17 mouse cellular contexts compared by ENCODE assay signal in the genomic region with DNA sequence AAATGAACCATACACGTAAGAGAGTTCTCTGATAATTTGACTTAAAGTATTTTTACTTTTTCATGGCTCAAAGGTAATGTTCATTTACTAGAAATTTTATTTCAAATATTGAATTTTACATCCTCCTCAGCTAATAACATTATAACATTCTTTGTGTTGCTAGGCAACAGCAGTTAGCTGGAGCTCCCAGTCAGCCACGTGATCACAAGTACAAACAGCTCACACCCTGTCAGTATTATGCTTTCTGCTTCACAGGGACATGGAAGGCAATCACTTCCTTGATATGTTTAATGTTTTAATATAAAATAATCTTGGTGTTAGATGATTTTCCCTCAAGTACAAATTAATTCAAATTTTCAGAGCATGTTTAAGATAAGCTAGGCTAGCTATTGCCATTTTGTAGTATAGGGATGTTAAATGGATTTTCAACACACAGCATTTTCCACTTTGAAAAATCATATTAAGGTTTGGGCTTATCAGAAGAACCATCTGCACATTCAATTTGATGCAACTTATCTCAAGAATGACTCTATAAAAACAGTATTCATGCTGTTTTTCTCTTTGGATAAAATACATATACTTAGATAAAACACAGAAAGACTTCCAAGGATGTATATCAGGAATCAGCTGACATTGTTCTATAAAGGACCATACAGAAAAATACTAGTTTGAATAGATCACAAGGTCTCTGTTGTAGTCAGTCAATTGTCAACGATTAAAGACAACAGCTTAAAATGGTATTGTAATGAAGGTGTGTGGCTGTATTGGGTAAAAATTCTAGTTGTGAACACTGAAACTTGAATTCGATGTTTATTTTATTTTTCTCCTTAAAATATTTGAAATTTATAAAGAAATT. TPM values are rescaled to one million over a fixed set of nuclear protein-coding genes. Genes with fewer than 3 reads are reported as not detected.
"Had no signal": no experiment of that assay in that cellular context is flagged by ENCODE, and none has a peak within 500 bp of the region (broad histone marks: within the 10 kb centered on the region; RNA-seq: fewer than 3 reads in every experiment).

No protein-coding gene starts in this region.

RNA-seq across cellular contexts. Expression of a gene that starts 11.5 kb away (rescaled TPM):
- total RNA-seq: layer of hippocampus, adult 8-10 months; layer of hippocampus, postnatal 14 days; left cerebral cortex, adult 18-20 months; left cerebral cortex, postnatal 10 days; left cerebral cortex, postnatal 4 days; liver, adult 2 months; megakaryocyte-erythroid progenitor cell, adult 5-6 weeks; monocyte, adult 5-6 weeks; neutrophil, adult 5-6 weeks had no signal
- polyA plus RNA-seq: intestine, embryonic 14.5 days; kidney, adult 2 months; kidney, embryonic 15.5 days; large intestine, adult 2 months; limb, embryonic 13.5 days; liver, adult 2 months; liver, embryonic 14.5 days; lung, embryonic 16.5 days; thymus, postnatal 0 days had no signal

RNA-seq across cellular contexts. Expression of a gene that starts 29.4 kb away (rescaled TPM):
- total RNA-seq: layer of hippocampus, adult 8-10 months; layer of hippocampus, postnatal 14 days; left cerebral cortex, adult 18-20 months; left cerebral cortex, postnatal 10 days; left cerebral cortex, postnatal 4 days; liver, adult 2 months; megakaryocyte-erythroid progenitor cell, adult 5-6 weeks; monocyte, adult 5-6 weeks; neutrophil, adult 5-6 weeks had no signal
- polyA plus RNA-seq: intestine, embryonic 14.5 days; kidney, adult 2 months; kidney, embryonic 15.5 days; large intestine, adult 2 months; limb, embryonic 13.5 days; liver, adult 2 months; liver, embryonic 14.5 days; lung, embryonic 16.5 days; thymus, postnatal 0 days had no signal

RNA-seq across cellular contexts. Expression of a gene that starts 41.1 kb away (rescaled TPM):
- total RNA-seq: layer of hippocampus, adult 8-10 months; layer of hippocampus, postnatal 14 days; left cerebral cortex, adult 18-20 months; left cerebral cortex, postnatal 10 days; left cerebral cortex, postnatal 4 days; liver, adult 2 months; megakaryocyte-erythroid progenitor cell, adult 5-6 weeks; monocyte, adult 5-6 weeks; neutrophil, adult 5-6 weeks had no signal
- polyA plus RNA-seq: intestine, embryonic 14.5 days; kidney, adult 2 months; kidney, embryonic 15.5 days; large intestine, adult 2 months; limb, embryonic 13.5 days; liver, adult 2 months; liver, embryonic 14.5 days; lung, embryonic 16.5 days; thymus, postnatal 0 days had no signal

RNA-seq across cellular contexts. Expression of a gene that starts 59.5 kb away (rescaled TPM):
- total RNA-seq: layer of hippocampus, adult 8-10 months; layer of hippocampus, postnatal 14 days; left cerebral cortex, adult 18-20 months; left cerebral cortex, postnatal 10 days; left cerebral cortex, postnatal 4 days; liver, adult 2 months; megakaryocyte-erythroid progenitor cell, adult 5-6 weeks; monocyte, adult 5-6 weeks had no signal
- polyA plus RNA-seq: intestine, embryonic 14.5 days; kidney, adult 2 months; kidney, embryonic 15.5 days; large intestine, adult 2 months; limb, embryonic 13.5 days; liver, adult 2 months; liver, embryonic 14.5 days; lung, embryonic 16.5 days; thymus, postnatal 0 days had no signal
